Mouse (Mus musculus): ENCODE results near the gene Dip2c. TPM values are rescaled to one million over a fixed set of nuclear protein-coding genes. Genes with fewer than 3 reads are reported as not detected.

The Dip2c gene
- polyA plus RNA-seq, 1 experiment = 8.4 TPM

DNA sequence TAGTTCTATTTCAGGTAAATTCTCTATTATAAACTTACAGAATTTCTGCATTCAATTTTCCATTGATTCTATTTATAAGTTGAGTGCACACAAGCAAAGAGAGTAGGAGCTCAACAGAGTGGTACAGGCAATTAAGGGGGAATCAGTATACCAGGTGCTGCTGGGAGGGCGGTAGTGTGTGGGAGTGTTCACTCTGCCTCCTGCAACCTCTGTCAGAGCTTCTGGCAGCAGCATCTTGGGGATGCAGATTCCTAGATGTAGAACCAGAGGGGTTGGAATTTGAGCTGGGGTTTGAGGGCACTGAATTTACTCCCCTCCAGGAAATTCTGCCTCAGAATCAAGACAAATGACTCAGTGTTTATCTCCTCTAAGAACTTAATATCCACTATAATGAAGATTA, 179.7 kb downstream of the Dip2c start:
- no peaks in the 10 kb centered on the region for H3K27me3 ChIP-seq (ENCODE audit: control insufficient read depth, insufficient read depth, low read length, poor library complexity, severe bottlenecking)
- no peaks in the 10 kb centered on the region for H3K36me3 ChIP-seq (ENCODE audit: control insufficient read depth, insufficient read depth, low read length, poor library complexity, severe bottlenecking)
- H3K9me3 ChIP-seq (replicated peaks; ENCODE audit: control insufficient read depth, insufficient read depth, low read length, poor library complexity, severe bottlenecking) = no peaks in the 10 kb centered on the region
- no peaks in the 10 kb centered on the region for H3K4me1 ChIP-seq (ENCODE audit: control insufficient read depth, insufficient read depth, low read length)
- no peak overlapping the region for H3K9ac ChIP-seq (ENCODE audit: low read depth, poor library complexity, severe bottlenecking)
- no peak for TF ChIP-seq POLR2A (IDR thresholded peaks at IDR 0.05; ENCODE audit: insufficient read depth, low read length)
- TF ChIP-seq EP300 (IDR thresholded peaks at IDR 0.05; ENCODE audit: insufficient read depth, low read depth, low read length) = no peak
- no peak for TF ChIP-seq CTCF (IDR thresholded peaks at IDR 0.05; ENCODE audit: low read depth, low read length)
- H3K4me3 ChIP-seq (ENCODE audit: low read depth, low read length) = no peak overlapping the region
- no peak overlapping the region for H3K27ac ChIP-seq (ENCODE audit: insufficient read depth, low read length)

DNA sequence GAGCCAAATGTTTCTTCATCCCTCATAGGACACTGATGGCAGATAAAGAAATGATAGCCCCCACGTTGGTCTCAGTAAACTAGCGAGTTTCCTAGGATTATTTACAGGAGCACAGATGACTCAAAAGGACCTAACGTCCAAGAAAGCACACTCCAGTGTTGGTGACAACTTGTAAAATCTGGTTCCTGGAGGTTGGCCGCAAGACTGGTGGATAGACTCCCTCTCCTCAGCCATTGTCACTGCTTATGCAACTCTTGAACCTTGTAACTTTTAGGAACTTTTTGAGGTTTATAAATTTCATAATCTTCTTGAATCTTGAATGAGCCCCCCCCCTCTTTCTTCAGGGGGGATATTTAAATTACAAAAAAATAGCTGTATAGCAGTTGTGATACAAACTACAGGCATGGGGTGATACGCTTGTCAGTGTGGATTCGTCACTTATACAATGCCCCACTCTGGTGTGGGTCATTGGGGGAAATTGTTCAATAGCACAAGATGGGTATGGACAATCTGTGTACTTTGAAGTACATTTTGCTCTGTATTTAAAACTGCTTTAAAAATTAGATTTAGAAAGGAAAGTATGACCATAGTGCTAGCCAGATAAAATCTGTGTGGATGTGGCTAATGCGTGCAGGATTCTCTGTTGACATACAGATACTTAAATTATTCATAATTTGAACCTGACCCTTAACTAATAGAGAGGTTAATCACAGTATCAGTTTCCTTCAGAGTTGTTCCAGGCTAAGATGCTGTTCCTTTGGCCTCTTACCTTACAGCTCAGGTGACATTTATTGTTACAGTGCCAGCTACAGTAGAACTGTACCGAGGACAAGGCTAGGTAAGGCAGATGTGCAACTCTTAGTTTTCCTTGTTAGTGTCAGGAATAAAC, 181.3 kb downstream of the Dip2c start:
- no peaks in the 10 kb centered on the region; the same call in 1 of the 2 replicates for H3K27me3 ChIP-seq (ENCODE audit: control insufficient read depth, insufficient read depth, low read length, poor library complexity, severe bottlenecking)
- TF ChIP-seq EP300 (IDR thresholded peaks at IDR 0.05; ENCODE audit: insufficient read depth, low read depth, low read length) (no peak), CTCF (IDR thresholded peaks at IDR 0.05; ENCODE audit: low read depth, low read length) (no peak), POLR2A (IDR thresholded peaks at IDR 0.05; ENCODE audit: insufficient read depth, low read length) (no peak)
- no peaks in the 10 kb centered on the region for H3K36me3 ChIP-seq (ENCODE audit: control insufficient read depth, insufficient read depth, low read length, poor library complexity, severe bottlenecking)
- H3K4me1 ChIP-seq (ENCODE audit: control insufficient read depth, insufficient read depth, low read length) = no peaks in the 10 kb centered on the region
- H3K9me3 ChIP-seq (replicated peaks; ENCODE audit: control insufficient read depth, insufficient read depth, low read length, poor library complexity, severe bottlenecking) = no peaks in the 10 kb centered on the region
- H3K4me3 ChIP-seq (ENCODE audit: low read depth, low read length) = no peak overlapping the region
- H3K27ac ChIP-seq (ENCODE audit: insufficient read depth, low read length) = no peak overlapping the region
- H3K9ac ChIP-seq (ENCODE audit: low read depth, poor library complexity, severe bottlenecking) = no peak overlapping the region

DNA sequence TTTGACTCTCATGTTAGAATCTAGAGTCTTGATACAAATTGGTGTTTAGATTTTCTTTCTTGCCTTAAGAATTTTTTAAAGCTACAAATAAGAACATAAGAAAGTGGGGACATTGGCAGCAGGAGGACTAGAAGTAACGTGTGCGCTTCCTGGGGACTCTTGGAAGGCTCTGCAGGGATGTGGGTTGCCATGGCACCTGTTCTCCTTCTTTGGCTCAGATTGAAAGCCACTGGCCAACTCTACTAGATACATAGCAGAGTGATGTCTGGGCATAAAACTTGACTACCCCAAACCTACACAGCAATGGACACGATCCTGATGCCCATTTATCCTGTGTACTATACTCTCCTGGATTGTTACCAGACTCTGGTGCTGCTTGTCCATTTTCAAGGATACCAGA, 188.1 kb downstream of the Dip2c start:
- Histone ChIP-seq H3K36me3 (ENCODE audit: control insufficient read depth, insufficient read depth, low read length, poor library complexity, severe bottlenecking) (no peaks in the 10 kb centered on the region), H3K27ac (ENCODE audit: insufficient read depth, low read length) (no peak overlapping the region), H3K9me3 (replicated peaks; ENCODE audit: control insufficient read depth, insufficient read depth, low read length, poor library complexity, severe bottlenecking) (no peaks in the 10 kb centered on the region), H3K4me1 (ENCODE audit: control insufficient read depth, insufficient read depth, low read length) (no peaks in the 10 kb centered on the region), H3K9ac (ENCODE audit: low read depth, poor library complexity, severe bottlenecking) (no peak overlapping the region), H3K4me3 (ENCODE audit: low read depth, low read length) (no peak overlapping the region), H3K27me3 (ENCODE audit: control insufficient read depth, insufficient read depth, low read length, poor library complexity, severe bottlenecking) (no peaks in the 10 kb centered on the region; the same call in 1 of the 2 replicates)
- no peak for TF ChIP-seq CTCF (IDR thresholded peaks at IDR 0.05; ENCODE audit: low read depth, low read length)
- TF ChIP-seq EP300 (IDR thresholded peaks at IDR 0.05; ENCODE audit: insufficient read depth, low read depth, low read length) = no peak
- no peak for TF ChIP-seq POLR2A (IDR thresholded peaks at IDR 0.05; ENCODE audit: insufficient read depth, low read length)

DNA sequence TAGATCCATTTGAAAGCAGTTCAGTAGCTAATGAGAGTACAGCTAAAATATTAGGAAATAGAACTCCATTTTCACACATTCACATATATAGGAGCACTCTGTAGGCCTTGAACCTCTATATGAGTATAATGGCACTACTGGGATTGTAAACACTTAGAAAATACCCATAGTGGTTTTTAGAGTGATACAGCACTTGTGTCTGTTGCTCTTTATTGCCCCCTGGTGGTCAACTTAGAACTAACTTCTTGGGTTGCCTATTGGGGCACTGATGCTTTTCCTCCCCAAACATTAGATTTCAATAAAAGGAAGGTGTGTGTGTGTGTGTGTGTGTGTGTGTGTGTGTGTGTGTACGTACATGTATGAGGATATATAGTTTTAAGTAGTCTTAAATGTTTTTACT, 190.9 kb downstream of the Dip2c start:
- Histone ChIP-seq H3K36me3 (ENCODE audit: control insufficient read depth, insufficient read depth, low read length, poor library complexity, severe bottlenecking) (no peaks in the 10 kb centered on the region), H3K4me1 (ENCODE audit: control insufficient read depth, insufficient read depth, low read length) (no peaks in the 10 kb centered on the region), H3K27ac (ENCODE audit: insufficient read depth, low read length) (no peak overlapping the region), H3K9ac (ENCODE audit: low read depth, poor library complexity, severe bottlenecking) (no peak overlapping the region), H3K27me3 (ENCODE audit: control insufficient read depth, insufficient read depth, low read length, poor library complexity, severe bottlenecking) (no peaks in the 10 kb centered on the region; the same call in 1 of the 2 replicates), H3K4me3 (ENCODE audit: low read depth, low read length) (no peak overlapping the region), H3K9me3 (replicated peaks; ENCODE audit: control insufficient read depth, insufficient read depth, low read length, poor library complexity, severe bottlenecking) (no peaks in the 10 kb centered on the region)
- no peak for TF ChIP-seq POLR2A (IDR thresholded peaks at IDR 0.05; ENCODE audit: insufficient read depth, low read length)
- TF ChIP-seq CTCF (IDR thresholded peaks at IDR 0.05; ENCODE audit: low read depth, low read length) = peak; percentile 0

DNA sequence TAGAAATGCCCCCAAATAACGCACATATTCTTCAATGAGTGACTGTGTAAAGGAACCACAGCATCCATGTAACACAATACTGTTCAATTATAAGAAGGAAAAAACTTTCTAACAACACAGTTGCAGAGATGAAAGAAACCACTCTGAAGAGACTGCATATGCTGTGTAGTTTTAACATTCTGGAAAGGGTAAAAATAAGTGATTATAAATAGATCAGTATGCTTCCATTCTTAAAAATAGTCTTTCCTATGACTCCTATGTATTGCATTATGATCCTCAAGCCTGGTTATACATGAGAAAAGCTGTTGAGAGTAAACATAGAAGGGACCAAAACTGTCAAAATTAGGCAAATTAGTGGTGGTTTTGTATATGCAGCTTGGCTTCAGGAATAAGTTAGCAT, 197.1 kb downstream of the Dip2c start:
- H3K9me3 ChIP-seq (replicated peaks; ENCODE audit: control insufficient read depth, insufficient read depth, low read length, poor library complexity, severe bottlenecking) = no peaks in the 10 kb centered on the region
- TF ChIP-seq POLR2A (IDR thresholded peaks at IDR 0.05; ENCODE audit: insufficient read depth, low read length) = no peak
- no peak for TF ChIP-seq EP300 (IDR thresholded peaks at IDR 0.05; ENCODE audit: insufficient read depth, low read depth, low read length)
- no peak for TF ChIP-seq CTCF (IDR thresholded peaks at IDR 0.05; ENCODE audit: low read depth, low read length)
- H3K4me3 ChIP-seq (ENCODE audit: low read depth, low read length) = no peak overlapping the region
- no peak overlapping the region for H3K27ac ChIP-seq (ENCODE audit: insufficient read depth, low read length)
- no peak overlapping the region for H3K9ac ChIP-seq (ENCODE audit: low read depth, poor library complexity, severe bottlenecking)
- no peaks in the 10 kb centered on the region for H3K36me3 ChIP-seq (ENCODE audit: control insufficient read depth, insufficient read depth, low read length, poor library complexity, severe bottlenecking)
- H3K27me3 ChIP-seq (ENCODE audit: control insufficient read depth, insufficient read depth, low read length, poor library complexity, severe bottlenecking) = no peaks in the 10 kb centered on the region
- no peaks in the 10 kb centered on the region for H3K4me1 ChIP-seq (ENCODE audit: control insufficient read depth, insufficient read depth, low read length)

DNA sequence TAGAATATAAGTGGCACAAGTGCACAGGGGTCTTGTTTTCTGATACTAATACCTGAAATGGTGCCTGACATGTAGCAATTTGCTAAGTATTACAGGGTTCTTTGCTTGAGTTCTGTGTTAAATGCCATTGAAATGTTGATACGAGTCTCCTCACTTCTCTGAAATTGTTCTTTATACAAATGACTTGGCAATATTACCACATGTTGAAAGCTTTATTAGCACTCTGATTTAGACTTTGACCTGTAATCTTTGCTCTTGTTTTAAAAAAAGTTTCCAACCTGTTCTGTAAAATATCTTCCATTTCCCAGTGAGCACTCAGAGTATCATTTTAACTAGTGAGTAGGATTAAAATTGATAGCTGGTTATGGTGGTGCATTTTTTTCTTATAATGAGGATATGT, 205.4 kb downstream of the Dip2c start:
- Histone ChIP-seq H3K4me1 (ENCODE audit: control insufficient read depth, insufficient read depth, low read length) (no peaks in the 10 kb centered on the region), H3K4me3 (ENCODE audit: low read depth, low read length) (no peak overlapping the region), H3K9ac (ENCODE audit: low read depth, poor library complexity, severe bottlenecking) (no peak overlapping the region), H3K36me3 (ENCODE audit: control insufficient read depth, insufficient read depth, low read length, poor library complexity, severe bottlenecking) (no peaks in the 10 kb centered on the region), H3K27ac (ENCODE audit: insufficient read depth, low read length) (no peak overlapping the region), H3K9me3 (replicated peaks; ENCODE audit: control insufficient read depth, insufficient read depth, low read length, poor library complexity, severe bottlenecking) (no peaks in the 10 kb centered on the region), H3K27me3 (ENCODE audit: control insufficient read depth, insufficient read depth, low read length, poor library complexity, severe bottlenecking) (no peaks in the 10 kb centered on the region)
- TF ChIP-seq EP300 (IDR thresholded peaks at IDR 0.05; ENCODE audit: insufficient read depth, low read depth, low read length) = no peak
- no peak for TF ChIP-seq CTCF (IDR thresholded peaks at IDR 0.05; ENCODE audit: low read depth, low read length)
- no peak for TF ChIP-seq POLR2A (IDR thresholded peaks at IDR 0.05; ENCODE audit: insufficient read depth, low read length)
